Mouse (Mus musculus) erythroblast, embryonic 14.5 days (primary cell): ENCODE measurements around the gene Cdc42bpa. TPM values are rescaled to one million over a fixed set of nuclear protein-coding genes. Genes with fewer than 3 reads are reported as not detected.

Source experiments
- H3K27me3 ChIP-seq: 2 replicates; pipeline ENCODE4 v1.6.1; 2012; ENCODE audit warnings: inconsistent platforms; ENCODE audit not compliant: control insufficient read depth
- H3K36me3 ChIP-seq: 2 replicates; pipeline ENCODE4 v1.6.1; 2012; ENCODE audit warnings: mild to moderate bottlenecking, inconsistent platforms; ENCODE audit not compliant: control insufficient read depth
- H3K4me1 ChIP-seq: 2 replicates; pipeline ENCODE4 v1.6.1; 2012; ENCODE audit warnings: inconsistent platforms; ENCODE audit not compliant: control insufficient read depth
- H3K4me3 ChIP-seq: replicated peaks from 2 replicates; pipeline ENCODE3; 2012; ENCODE audit warnings: moderate library complexity, mild to moderate bottlenecking, inconsistent platforms
- H3K9me3 ChIP-seq: 2 replicates; pipeline ENCODE4 v1.6.1; 2012; ENCODE audit warnings: low read length, inconsistent platforms, mixed read lengths; ENCODE audit not compliant: control insufficient read depth
- GATA1 ChIP-seq: IDR thresholded peaks from 2 replicates; pipeline ENCODE4 v1.6.1; 2012; ENCODE audit warnings: low read length, inconsistent platforms, mixed read lengths
- TAL1 ChIP-seq: IDR thresholded peaks from 3 replicates; pipeline ENCODE4 v1.6.1; 2012; ENCODE audit warnings: low read length, inconsistent platforms, mixed read lengths
- polyA plus RNA-seq: library from polyadenylated mRNA; stranded (reverse); fragments of >175 nt; gene quantifications from 2 replicates; pipeline ENCODE4 v1.2.3, GENCODE M21; 2012

The Cdc42bpa gene
- polyA plus RNA-seq, 1 experiment, result 2.3 TPM

GRCm38 (mm10) chr1:180168294-180168693 lies 208.0 kb downstream of the Cdc42bpa start:
- no peak for TF ChIP-seq TAL1
- TF ChIP-seq GATA1, result no peak
- Histone ChIP-seq H3K36me3 (peaks cover 67% of the 10 kb centered on the region), H3K9me3 (no peaks in the 10 kb centered on the region), H3K27me3 (no peaks in the 10 kb centered on the region), H3K4me1 (peaks cover 3% of the 10 kb centered on the region; the same call in 1 of the 2 replicates), H3K4me3 (no peak overlapping the region)

DNA sequence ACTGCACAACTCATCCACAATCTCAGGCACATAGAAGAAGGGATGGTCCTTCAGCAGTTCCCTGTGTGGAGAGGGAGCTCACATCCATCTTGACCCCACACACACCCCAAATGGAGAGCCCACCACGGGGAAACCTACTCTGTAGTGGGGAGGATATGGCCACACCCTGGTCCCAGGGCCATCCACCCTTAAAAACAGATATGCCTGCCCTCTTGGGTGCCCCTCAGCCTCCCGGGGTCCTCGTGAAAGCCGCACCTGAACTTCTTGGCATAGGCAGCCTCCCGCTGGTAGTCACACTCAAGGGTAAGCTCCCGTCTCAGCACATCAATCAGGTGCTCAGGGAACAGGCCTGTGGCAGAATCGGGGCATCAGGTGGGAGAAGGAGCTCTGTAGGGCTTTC lies 208.9 kb downstream of the Cdc42bpa start:
- H3K27me3 ChIP-seq, result no peaks in the 10 kb centered on the region
- peaks cover 3% of the 10 kb centered on the region; the same call in 1 of the 2 replicates for H3K4me1 ChIP-seq
- no peaks in the 10 kb centered on the region for H3K9me3 ChIP-seq
- no peak overlapping the region for H3K4me3 ChIP-seq
- TF ChIP-seq TAL1, result no peak
- no peak for TF ChIP-seq GATA1
- peaks cover 61% of the 10 kb centered on the region for H3K36me3 ChIP-seq

DNA sequence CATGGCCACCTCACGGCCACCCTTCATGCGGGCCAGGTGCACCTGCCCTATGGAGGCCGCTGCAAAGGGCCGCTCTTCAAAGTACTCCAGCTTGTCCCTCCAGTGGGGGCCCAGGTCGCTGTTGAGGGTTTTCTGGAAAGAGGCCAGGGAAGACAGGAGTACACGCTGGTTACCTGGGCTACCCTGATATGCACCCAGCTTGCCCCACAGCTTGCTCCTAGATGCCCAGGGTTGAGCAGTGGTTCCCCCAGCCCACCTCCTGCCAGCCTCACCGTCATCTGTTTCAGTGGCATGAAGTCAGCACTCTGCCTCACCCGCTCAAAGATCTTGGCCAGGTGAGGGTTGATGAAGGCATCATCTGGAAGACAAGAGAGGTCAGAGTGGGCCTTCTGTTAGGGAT lies 209.8 kb downstream of the Cdc42bpa start:
- peaks cover 56% of the 10 kb centered on the region for H3K36me3 ChIP-seq
- no peaks in the 10 kb centered on the region for H3K9me3 ChIP-seq
- no peaks in the 10 kb centered on the region for H3K27me3 ChIP-seq
- H3K4me3 ChIP-seq, result no peak overlapping the region
- no peak for TF ChIP-seq GATA1
- TF ChIP-seq TAL1, result no peak
- peaks cover 3% of the 10 kb centered on the region; the same call in 1 of the 2 replicates for H3K4me1 ChIP-seq

DNA sequence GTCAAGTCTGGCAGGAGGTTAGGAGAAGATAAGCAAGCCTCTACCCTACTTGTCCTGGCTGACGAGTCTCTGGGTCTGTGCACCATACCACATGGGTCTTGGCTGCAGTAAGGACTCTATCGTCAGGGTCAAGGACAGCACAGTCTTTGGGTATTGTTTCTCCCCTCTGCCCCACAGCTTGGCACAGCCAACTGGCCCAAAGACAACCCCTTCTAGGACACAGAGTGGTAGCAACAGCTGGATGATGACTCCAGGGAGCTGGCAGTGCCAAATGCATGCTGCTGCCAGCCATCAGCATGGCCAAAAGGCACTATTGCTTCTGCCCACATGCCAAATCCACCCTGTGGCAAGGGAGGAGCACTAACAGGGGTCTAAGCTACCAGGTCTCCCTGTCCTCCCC lies 211.6 kb downstream of the Cdc42bpa start:
- Histone ChIP-seq H3K4me3 (no peak overlapping the region), H3K4me1 (peaks cover 3% of the 10 kb centered on the region; the same call in 1 of the 2 replicates), H3K36me3 (peaks cover 46% of the 10 kb centered on the region), H3K27me3 (no peaks in the 10 kb centered on the region), H3K9me3 (no peaks in the 10 kb centered on the region)
- no peak for TF ChIP-seq TAL1
- TF ChIP-seq GATA1, result no peak

- Histone ChIP-seq H3K4me3 (no peak overlapping the region), H3K27me3 (no peaks in the 10 kb centered on the region), H3K36me3 (peaks cover 39% of the 10 kb centered on the region), H3K4me1 (peaks cover 3% of the 10 kb centered on the region; the same call in 1 of the 2 replicates), H3K9me3 (no peaks in the 10 kb centered on the region)
- no peak for TF ChIP-seq TAL1
- TF ChIP-seq GATA1, result no peak
Measured at GRCm38 (mm10) chr1:180172600-180172999, 212.3 kb downstream of the Cdc42bpa start.

DNA sequence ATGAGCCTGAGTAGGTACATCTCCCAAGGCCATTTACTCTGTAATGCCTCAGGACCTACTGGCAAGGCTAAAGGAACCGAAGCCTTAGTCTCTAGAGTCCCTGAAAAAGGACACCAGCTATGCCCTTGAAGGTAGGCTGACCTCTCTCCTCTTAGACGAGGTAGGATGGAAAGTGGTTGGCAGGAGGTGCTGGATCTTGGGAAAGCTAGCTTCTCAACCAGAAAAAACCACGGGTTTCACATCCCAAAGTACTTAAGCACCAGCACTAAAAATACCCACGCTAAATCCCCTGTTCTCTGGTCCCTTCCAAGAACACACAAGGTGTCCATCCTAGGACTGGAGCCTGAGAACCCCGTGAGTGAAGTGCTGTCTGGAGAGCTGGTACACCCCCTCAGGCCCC lies 212.7 kb downstream of the Cdc42bpa start:
- H3K9me3 ChIP-seq, result no peaks in the 10 kb centered on the region
- H3K36me3 ChIP-seq, result peaks cover 35% of the 10 kb centered on the region; the same call in 1 of the 2 replicates

DNA sequence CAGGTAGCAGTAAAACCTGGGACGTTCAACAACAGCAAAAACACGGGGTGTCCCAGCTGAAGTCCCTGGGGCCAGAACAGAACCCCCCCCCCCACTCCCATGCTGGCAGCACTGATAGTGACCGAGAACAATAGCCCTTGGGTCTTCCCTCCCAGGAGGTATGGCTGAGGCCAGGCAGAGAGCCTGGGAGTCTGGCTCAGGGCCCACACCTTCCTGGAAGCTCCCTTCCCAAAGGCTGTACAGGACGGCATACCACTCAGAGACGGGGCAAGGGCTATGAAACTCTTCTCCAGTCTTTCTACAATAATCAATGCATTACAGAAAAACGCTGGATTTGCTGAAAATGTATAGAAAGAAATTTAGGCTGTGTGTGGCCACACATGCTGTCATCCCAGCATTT lies 214.4 kb downstream of the Cdc42bpa start:
- Histone ChIP-seq H3K27me3 (no peaks in the 10 kb centered on the region), H3K4me3 (no peak overlapping the region), H3K9me3 (no peaks in the 10 kb centered on the region), H3K4me1 (peaks cover 3% of the 10 kb centered on the region; the same call in 1 of the 2 replicates), H3K36me3 (peaks cover 28% of the 10 kb centered on the region)
- TF ChIP-seq TAL1, result no peak
- no peak for TF ChIP-seq GATA1

More for the DNA sequence above, 212.7 kb downstream of the Cdc42bpa start:
- Histone ChIP-seq H3K27me3 (no peaks in the 10 kb centered on the region), H3K4me3 (no peak overlapping the region), H3K4me1 (peaks cover 3% of the 10 kb centered on the region; the same call in 1 of the 2 replicates)
- TF ChIP-seq TAL1 (no peak), GATA1 (no peak)

DNA sequence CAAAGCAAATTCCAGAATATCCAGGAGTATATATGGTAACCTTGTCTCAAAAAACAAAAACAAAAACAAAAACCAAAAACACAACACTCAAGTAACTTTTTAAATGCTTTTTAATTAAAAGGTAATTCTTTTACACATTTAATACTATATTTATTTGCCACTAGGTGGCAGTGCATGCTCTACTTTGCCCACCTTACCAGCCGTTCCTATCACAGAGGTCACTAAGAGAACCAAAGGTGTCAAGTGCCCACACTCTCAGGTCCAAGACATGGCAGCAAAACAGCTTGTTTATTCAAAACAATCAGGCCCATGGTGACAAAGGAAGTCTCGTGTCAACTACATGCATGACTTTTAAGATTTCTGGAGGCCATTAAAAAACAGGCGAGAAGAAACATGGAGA lies 214.9 kb downstream of the Cdc42bpa start:
- no peaks in the 10 kb centered on the region for H3K27me3 ChIP-seq

GRCm38 (mm10) chr1:180175635-180176034 lies 215.4 kb downstream of the Cdc42bpa start:
- H3K36me3 ChIP-seq, result peaks cover 22% of the 10 kb centered on the region
- no peaks in the 10 kb centered on the region for H3K9me3 ChIP-seq
- H3K4me1 ChIP-seq, result peaks cover 3% of the 10 kb centered on the region; the same call in 1 of the 2 replicates
- H3K4me3 ChIP-seq, result no peak overlapping the region
- TF ChIP-seq GATA1 (no peak), TAL1 (no peak)
- H3K27me3 ChIP-seq, result no peaks in the 10 kb centered on the region

More for the DNA sequence above, 214.9 kb downstream of the Cdc42bpa start:
- H3K36me3 ChIP-seq, result peaks cover 25% of the 10 kb centered on the region
- no peaks in the 10 kb centered on the region for H3K9me3 ChIP-seq
- no peak overlapping the region for H3K4me3 ChIP-seq
- H3K4me1 ChIP-seq, result peaks cover 3% of the 10 kb centered on the region; the same call in 1 of the 2 replicates
- TF ChIP-seq TAL1 (no peak), GATA1 (no peak)

GRCm38 (mm10) chr1:180176784-180177183 lies 216.5 kb downstream of the Cdc42bpa start:
- H3K36me3 ChIP-seq, result peaks cover 18% of the 10 kb centered on the region
- H3K9me3 ChIP-seq, result no peaks in the 10 kb centered on the region
- peaks cover 3% of the 10 kb centered on the region; the same call in 1 of the 2 replicates for H3K4me1 ChIP-seq
- H3K27me3 ChIP-seq, result no peaks in the 10 kb centered on the region
- H3K4me3 ChIP-seq, result no peak overlapping the region
- no peak for TF ChIP-seq GATA1
- TF ChIP-seq TAL1, result no peak
